Mouse (Mus musculus) monocyte, adult 59 days (primary cell): Measurements from ENCODE around the gene Cyp8b1. TPM values are rescaled to one million over a fixed set of nuclear protein-coding genes. Genes with fewer than 3 reads are reported as not detected.

Experiments
- total RNA-seq, 2 experiments: library from RNA; stranded (reverse); gene quantifications; one replicate each; pipeline ENCODE4 v1.2.4; 2023

The Cyp8b1 gene
- not detected for total RNA-seq

GRCm38 (mm10) chr9:121916102-121916501 lies at the start of gene Cyp8b1:
TSS of gene Cyp8b1 (minus strand) at chr9:121916305.

GRCm38 (mm10) chr9:121950418-121951113 lies 34.5 kb upstream of the Cyp8b1 start, which contains the start of gene Fam198a:
TSS of gene Fam198a (plus strand) at chr9:121950988.

DNA sequence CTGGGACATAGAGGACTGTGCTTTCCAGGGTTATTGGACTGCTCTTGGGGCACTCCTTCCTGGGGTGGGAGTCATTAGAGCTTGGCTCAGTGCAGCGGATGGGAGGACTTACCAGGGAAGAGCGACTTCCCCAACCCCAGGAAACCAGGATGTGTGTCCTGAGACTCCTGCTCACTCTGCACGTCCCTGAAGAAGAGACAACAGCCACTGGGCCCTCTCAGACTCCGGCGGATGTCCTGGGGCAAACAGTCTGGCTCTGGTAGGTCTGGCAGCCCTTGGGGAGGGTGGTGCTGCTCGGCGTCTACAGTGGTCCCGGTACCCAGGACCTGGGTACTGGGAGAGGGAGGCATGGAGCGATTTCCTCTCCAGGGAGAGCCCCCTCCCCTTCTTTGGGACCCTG lies 17.9 kb downstream of the Cyp8b1 start, which contains the start of gene Ackr2:
TSS of gene Ackr2 (plus strand) at position 111 of the 400 bp plus-strand sequence.

Other genes starting within 250 kb of the Cyp8b1 start
- 1 to 10 TPM; 9.0 to 9.2 TPM for gene Sec22c, start 210.8 kb downstream of the Cyp8b1 start, total RNA-seq
- 10 to 100 TPM; 12.4 to 14.2 TPM for gene Ss18l2, start 206.0 kb downstream of the Cyp8b1 start, total RNA-seq
- gene Nktr, start 197.1 kb downstream of the Cyp8b1 start, total RNA-seq: 100 to 1,000 TPM; 250 to 258 TPM
- under 1 TPM; 0.24 to 0.58 TPM for gene Zfp651, start 157.0 kb downstream of the Cyp8b1 start, total RNA-seq
- gene Klhl40, start 138.7 kb downstream of the Cyp8b1 start, total RNA-seq: not detected
- gene Hhatl, start 123.8 kb downstream of the Cyp8b1 start, total RNA-seq: not detected
- not detected for gene Ccdc13, start 76.8 kb downstream of the Cyp8b1 start, total RNA-seq
- 10 to 100 TPM; 27.9 to 40.2 TPM for gene Higd1a, start 57.9 kb downstream of the Cyp8b1 start, total RNA-seq
- gene Ackr2, start 17.9 kb downstream of the Cyp8b1 start, total RNA-seq: not detected
- not detected for gene Fam198a, start 34.7 kb upstream of the Cyp8b1 start, total RNA-seq
- 1 to 10 TPM in 1 of 2 experiments, under 1 TPM in 1; 0.73 to 1.8 TPM for gene Pomgnt2, start 80.8 kb upstream of the Cyp8b1 start, total RNA-seq
- 100 to 1,000 TPM in 1 of 2 experiments, 10 to 100 TPM in 1; 98.6 to 113 TPM for gene Snrk, start 201.0 kb upstream of the Cyp8b1 start, total RNA-seq